Mouse (Mus musculus): ENCODE data around the gene Agap1.

- no peak for TF ChIP-seq POLR2A (IDR thresholded peaks at IDR 0.05; ENCODE audit: extremely low read depth, insufficient read depth, low read length)
- no peak for TF ChIP-seq CTCF (IDR thresholded peaks at IDR 0.05; ENCODE audit: extremely low read depth, insufficient read depth, low read length)
Measured at GRCm38 (mm10) chr1:89940961-89941524, 486.4 kb downstream of the Agap1 start.

Measured in cortical plate, adult 2 months (tissue).